Mouse (Mus musculus): Measurements from ENCODE around the gene Col4a6.

GRCm38 (mm10) chrX:141276397-141276796 lies 197.5 kb downstream of the Col4a6 start:
- no peak for TF ChIP-seq CTCF (IDR thresholded peaks at IDR 0.05; ENCODE audit: low read depth)
- TF ChIP-seq EP300 (IDR thresholded peaks at IDR 0.05; ENCODE audit: low read depth) = no peak
